Mouse (Mus musculus) spleen, postnatal 4 days (tissue): ENCODE measurements around the gene Pygl.
"Not testable (repeated sequence)": the region's sequence is repeated elsewhere in the genome, so short reads cannot be mapped to it uniquely, and the experiment has no call there.

ENCODE experiments used
- DNase-seq, 2 experiments: peaks; one replicate each; pipeline ENCODE4 v3.0.0; 2022; ENCODE audit warnings: low spot score in 2 of 2

Gene Pygl

DNA sequence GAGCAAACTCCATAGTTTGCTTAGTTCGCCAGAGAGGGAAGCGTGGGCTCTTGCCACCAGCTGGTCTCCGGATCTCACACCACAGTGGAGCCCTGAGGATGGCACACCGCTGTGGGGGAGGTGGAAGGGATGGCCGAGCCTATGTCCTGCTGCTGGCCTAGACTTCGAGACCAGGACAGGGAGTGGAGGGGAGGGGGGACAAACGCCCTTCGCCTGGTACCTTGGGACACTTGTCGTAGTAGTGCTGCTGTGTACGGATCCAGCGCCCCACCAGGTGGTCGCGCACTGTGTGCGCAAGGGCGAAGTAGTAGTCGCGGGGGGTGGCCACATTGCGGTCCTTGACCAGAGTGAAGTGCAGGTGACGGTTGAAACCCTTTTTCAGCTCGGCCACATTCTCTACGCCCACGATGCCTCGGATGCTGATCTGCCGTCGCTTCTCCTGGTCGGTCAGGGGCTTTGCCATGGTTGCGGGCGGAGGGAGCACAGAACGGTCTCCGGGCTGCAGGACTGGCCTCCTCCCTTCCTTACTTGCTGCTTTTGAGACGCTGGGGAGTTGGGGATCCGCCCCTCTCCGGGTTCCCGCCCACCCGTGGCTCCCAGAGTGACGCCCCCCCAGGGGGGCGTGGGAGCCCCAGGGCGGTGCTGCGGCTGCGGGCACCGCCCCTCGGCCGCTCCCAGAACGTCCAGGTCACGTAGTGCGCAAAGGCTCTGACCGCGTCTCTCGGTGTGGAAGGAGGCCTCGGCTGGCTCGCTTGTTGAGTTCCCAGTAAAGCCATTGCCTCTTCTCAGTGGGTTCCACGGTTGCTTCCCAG is 4.0 kb downstream of the Pygl start:
- peak; percentile 81 to 87 for DNase-seq

DNA sequence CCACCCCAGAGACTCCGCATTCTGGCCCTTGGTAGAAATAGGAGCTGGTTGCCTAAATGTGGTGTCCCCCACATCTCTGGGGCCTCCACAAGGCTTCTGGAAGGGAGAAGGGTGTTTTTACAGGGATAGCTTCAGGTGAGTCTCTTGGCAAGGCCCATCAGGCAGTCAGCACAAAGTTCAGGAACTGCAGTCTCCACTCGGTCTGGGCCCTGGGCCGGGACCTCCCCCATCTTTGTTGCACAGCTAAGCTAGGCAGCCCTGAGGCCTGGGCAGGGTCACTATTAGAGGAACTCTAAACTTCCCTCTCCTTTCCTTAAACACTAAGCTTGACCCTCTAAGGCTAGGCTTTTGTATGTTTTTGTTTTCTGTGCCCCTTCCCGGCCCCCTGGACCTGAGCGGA is 4.6 kb downstream of the Pygl start:
- DNase-seq = peak in 1 of 2 experiments; percentile 63

DNA sequence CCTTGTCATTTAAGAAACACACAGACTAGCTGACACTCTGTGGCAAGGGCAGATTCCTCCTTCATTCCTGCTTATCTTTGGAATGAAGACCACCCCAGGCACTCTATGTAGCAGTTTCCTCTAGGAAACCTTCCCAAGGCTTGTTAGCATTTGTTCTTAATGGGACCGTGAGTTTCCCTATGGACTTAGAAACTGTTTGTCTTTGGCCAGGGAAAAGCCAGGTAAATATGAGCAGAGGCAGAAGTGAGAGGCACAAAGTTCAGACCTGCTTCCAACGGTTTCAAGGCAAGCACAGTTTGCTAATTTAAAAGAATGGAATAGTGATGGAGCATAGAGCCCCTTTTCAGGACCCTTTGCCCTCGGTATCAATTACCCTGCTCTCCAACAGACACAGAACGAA is 8.0 kb downstream of the Pygl start:
- DNase-seq = no peak

DNA sequence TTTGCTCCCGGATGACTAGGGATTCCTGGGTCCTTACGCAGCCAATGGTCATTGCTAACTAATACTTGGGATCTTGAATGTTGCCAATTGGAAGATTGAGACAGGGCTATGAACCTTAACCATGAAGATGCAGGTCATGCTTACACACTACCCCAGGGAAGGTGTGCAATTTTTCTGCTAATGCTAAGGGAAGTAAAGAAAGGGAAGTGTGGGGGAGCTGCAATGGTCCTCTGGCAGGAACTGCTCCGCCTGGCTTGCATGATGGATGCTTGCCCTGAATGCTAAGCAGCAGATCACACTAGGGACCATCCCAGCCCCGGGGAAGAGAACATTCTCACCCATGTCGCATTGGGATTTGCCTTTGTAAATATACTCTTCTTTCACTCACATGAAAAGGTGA is 9.9 kb downstream of the Pygl start:
- DNase-seq = no peak

DNA sequence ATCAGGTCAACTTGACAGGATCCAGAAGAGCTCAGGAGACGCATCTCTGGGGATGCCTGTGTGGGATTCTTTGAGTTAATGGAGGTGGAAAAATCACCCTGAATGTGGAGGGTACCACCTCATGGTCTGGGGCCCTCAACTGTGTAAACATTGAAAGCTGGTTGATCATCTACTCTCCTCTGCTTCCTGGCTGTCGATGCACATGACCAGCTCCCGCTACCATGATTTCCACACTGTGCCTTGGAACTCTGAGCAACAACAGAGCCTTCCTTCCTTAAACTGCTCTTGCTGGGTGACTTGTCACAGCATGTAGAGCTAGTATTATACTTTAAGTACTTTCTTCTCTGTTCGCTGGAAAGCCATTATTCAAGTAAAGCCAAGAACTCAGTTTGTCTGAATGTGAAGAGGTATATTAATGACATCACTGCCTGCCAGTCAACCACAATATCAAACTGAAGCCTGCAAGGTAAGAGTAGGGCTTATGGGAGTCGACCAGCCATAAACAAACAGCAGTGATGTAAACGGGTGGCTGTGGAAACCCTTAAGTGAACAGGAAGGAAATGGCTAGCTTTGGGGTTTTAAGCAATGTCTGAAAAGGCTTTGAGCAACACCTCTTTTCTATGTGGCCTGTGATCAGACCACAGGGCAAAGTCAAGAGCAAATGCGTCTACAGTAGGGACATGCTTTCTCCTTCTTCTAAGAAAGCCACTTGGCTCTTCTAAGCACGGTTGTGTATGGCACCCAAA is 12.3 kb downstream of the Pygl start:
- DNase-seq = no peak

DNA sequence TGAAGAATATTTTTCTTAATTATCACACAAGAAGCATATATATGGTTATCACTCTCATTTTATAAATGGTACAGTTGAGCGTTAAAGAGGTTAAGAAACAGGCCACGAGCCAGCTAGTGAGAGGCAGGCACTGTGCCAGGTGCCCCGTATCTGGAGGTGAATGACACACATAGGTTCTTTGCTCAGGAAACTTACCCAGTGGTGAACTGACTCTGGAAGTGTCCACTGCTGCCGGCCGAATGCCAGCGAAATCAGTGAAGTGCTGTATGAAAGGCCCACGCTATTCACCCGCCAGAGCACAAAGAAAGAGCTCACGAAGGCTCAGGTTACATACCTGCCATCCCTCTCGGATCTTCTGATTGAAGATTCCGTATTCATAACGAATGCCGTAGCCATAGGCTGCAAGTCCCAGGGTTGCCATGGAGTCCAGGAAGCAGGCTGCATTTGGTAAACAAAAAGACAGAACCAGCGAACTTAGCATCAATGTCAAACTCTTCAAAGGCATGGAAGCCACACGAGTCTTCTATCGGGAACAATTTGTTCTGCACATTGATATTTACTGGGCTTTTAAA is 15.0 kb downstream of the Pygl start:
- DNase-seq = no peak

DNA sequence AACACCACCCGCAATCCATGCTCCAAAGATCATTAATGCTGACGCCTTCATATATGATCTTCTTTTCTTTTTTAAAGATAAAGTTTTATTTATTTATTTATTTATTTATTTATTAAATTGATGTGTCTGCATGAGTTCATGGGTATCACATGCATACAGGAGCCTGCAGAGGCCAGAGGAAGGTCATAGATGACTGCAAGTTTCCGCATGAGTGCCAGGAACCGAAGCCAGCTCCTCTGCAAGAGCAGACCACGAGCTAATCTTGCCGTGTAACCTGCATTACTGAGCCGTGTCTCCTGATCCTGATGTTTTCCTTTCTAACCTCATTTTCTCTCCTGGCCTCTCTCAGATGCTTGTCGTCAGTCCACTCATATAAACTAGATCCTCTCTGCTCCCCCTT is 17.0 kb downstream of the Pygl start:
- no peak for DNase-seq

DNA sequence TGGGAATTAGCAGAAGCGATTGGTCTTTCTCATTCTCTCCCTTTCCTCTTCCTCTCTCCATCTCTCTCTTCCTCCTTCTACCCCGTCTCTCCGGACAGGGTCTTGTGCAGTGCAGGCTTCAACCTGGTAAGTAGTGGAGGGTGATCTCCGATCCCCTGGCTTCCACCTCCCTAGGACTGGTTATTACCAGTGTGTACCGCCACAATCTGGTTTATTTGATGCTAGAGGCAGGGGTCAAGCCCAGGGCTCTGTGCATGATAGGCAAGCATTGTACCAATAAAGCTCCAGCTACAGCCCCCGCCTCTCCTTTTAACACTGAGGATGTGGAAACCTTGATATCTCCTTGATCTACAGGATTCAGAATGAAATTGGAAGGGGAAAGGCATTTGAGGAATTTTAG is 17.7 kb downstream of the Pygl start:
- no peak for DNase-seq

DNA sequence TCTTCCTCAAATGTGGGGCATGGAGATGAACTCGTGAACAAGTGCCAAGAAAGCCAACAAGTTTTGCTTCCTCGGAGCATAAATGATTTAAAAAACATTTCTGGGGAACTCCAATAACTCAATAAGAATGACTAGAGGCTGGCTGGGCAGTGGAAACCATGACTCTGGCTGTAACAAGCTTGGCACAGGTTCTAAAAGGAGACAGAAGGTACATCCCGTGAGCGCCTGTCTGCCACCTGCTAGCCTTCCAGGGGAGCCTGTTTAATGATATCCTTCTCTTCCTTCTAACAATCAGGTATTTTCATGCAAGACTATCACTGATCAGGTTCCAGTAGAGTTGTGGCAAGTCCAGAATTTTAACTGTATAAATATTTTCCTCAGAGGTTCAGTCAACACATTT is 18.8 kb downstream of the Pygl start:
- no peak for DNase-seq

DNA sequence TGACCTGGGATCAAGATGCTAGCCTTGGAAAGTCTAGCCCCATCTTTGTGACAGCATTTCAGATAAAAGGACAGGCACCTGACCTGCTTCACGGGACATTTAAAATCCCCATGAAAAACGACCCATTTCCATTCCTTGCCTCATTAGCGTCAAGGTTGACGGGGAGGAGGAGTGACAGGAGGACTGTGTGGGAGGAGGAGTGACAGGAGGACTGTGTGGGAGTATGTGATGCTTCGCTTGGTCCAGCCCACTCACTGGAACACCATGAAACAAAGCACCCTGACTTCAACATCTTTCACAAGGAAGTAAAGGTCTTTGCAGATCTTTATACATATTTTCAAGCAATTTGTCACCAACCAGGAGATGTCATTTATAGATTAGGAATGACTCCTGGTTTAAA is 23.1 kb downstream of the Pygl start:
- no peak for DNase-seq

DNA sequence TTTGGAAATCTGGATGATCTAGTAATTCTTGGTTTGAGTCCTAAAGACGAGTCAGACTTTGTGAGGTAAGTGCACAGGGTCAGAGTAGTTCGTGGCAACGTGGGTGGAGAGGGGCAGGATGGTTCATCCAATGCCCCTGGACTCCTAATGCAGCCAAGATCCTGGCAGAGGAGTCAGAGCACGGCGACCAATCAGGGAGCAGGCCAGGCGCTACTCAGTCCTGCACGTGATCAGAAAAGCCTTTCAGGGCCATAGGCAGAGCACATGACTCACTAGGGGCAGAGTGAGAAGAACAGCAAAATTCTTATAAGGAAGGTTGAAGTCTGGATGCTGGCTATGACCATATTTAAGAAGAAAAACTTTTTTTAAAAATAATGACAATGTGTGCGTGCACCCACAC is 26.9 kb downstream of the Pygl start:
- DNase-seq = no peak

DNA sequence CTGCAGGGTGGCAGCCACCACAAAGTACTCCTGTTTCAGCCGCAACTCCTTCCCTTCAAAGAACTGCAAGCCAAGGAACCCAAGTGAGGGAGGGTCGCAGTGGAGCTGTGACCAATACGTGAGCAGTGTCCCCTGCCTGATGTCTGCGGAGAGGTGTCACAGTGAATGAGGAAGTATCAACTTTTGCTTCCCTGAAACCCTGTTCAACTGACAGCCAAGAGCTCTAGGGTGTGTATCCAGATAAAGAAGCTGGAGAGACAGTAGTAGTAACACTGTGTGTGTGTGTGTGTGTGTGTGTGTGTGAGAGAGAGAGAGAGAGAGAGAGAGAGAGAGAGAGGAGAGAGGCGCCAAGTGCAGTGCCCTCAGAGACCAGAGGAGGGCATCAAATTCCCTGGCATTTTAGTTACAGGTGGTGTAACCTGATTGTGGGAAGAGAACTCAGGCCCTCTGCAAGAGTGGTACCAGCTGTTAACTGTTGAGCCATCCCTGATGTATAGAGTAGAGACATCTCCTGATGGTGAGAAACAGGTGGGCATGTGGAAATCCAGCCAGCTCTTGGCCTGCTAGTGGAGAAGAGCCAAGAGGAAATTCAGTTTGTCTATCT is 29.3 kb downstream of the Pygl start:
- DNase-seq = no peak

DNA sequence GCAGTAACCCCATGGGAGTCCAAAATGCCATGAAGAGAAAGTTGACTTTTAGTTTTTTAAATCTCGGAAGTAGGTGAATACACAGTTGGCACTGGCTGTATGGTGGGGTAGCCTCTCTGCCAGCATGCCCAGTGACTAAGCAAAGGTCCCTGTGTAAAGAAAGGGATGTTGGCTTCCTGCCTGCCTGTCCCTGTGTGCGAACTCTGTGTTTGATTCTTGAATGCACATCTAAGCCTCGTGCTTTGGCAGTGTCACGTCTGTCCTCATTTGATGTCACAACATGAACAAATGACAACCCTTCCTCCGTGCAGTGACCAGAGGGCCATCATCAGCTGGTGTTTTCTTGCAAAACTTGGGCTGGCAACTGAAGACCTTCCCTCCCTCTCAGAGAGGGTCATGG is 34.9 kb downstream of the Pygl start:
- DNase-seq = no peak

DNA sequence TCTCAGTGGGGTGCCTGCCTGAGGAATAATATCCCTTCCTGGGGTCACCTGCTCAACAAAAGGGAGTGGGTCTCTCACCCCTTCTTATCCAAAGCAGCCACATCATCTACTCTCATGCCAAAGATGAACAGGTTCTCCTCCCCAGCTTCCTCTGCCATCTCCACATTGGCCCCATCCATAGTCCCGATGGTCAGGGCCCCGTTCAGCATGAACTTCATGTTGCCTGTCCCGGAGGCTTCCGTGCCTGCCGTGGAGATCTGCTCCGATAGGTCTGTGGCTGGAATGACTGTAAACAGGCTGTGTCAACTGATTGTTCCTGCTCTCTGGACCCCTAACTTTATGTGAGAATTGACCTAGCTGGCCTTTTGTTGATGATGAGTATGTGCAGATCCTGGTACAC is 35.9 kb downstream of the Pygl start:
- DNase-seq = no peak

DNA sequence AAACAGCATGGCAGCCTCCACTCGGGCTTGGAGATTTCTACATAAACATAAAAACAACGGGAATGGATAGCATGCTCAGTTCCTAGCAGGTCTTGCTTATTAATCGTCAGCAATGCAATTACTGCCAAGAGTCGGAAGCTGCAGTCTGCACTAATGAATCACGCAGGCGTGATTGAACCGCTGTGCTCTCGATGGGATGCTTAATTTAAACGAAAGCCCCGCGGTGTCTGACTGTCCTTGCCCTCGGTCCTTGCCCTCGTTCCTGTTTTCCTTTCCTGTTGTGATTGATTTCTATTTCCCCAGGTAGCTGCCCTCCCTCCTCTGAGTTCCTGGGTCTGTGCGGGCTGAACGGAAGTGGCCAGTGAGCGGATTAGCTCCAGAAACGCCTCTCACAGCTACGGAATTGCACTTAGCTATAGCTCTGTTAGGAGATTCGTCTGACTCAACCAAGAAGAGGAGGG is 39.0 kb downstream of the Pygl start:
- DNase-seq = no peak

DNA sequence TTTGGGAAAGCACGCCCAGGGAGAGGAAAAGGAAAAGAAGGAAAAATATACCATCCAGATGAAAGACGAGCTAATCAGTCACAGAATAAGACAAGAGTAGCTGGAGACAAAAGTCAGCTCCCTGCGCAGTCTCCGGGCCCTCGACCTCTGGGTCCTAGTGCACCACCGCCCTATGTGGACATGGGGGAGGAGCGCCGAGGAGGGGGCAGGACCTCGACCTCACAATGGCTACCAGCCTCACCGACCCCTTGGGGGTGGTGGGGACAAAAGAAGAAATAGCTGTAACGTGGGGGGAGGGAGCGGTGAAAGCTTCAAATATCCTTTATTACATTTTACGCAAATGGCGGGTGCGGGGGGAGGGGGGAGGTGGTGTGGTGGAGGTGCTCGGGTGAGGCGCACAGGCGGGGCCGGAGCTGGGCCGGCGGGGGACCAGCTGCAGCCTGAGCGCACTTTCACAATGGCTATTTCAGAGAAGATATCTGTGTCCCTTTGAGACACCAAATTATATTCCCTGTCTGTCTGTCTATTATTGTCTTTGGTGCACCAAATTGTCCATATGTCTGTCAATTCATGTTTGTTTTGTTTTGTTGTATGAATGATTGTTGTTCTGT is 47.0 kb downstream of the Pygl start:
- no peak for DNase-seq

DNA sequence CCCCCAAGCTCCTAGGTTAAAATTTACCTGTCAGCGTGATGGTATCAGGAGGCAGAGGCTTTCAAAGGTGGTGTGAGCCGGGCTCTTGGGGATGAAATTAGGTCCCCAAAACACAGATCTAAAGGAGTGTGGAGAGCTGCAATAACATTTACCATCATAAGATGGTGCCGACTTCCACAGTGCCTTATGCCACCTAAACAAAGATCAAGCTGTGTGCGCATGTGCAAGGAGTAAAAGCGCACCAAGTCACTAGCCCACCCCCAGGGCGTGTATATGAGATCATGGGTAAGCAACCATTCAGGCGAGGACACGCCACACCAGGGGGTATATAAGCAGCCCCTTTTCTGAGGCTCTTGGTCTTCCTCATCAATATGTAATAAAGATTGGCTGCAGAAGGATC is 47.8 kb downstream of the Pygl start:
- DNase-seq = not testable (repeated sequence)

DNA sequence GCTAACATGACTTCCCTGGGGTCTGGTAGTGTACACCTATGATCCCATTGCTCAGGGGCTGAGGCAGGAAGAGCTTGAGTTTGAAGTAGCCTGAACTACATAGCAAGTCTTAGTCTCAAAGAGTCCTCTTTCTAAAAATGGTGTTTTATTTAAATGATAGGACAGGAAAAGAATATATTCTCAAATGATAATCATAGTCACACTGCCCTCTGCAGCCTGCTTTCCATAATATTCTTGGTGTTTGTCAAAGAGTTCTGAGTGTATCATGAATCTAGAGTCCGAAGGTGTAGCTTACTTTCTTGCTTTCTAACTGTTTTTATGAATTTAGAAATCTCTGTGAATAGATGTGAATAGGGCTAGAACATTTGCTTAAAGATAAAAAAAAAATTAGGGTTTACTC is 61.3 kb downstream of the Pygl start:
- no peak for DNase-seq

DNA sequence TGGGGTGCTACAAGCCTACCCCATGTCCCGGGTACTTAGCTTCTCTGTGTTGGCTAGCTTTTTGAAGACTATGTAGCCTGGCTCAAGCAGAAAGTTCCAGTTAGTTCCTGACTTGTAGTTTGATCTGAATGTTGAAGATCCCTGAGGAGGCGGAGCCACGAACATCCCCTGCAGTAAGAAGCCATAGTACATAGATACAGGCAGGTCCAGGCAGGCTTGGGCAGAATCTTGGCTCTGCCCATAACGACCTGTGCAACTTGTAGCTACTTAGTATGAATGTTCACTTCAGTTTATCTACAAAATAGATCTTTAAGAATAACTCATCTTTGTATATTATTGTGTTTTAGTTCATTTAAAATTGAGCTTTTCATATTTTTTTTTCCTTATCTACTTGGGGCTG is 63.3 kb downstream of the Pygl start:
- no peak for DNase-seq

DNA sequence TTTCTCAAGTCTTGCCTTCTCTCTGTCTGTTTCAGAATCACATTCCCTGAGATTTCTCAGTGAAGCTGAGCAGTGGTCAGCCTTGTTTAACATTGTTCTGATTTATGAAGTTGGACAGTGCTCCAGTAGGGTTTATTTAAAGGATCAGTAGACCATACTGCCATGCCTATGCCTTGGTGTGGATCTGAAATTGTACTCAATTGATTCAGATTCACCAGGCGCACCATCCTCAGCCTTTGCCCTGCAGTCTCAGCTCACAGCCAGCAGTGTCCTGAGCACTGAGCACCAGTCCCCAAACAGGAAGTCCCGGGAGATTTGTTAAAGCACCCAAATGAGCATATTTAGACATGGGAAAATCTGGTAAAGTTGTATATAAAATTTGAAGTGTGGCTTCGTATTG is 66.5 kb downstream of the Pygl start:
- DNase-seq = no peak

DNA sequence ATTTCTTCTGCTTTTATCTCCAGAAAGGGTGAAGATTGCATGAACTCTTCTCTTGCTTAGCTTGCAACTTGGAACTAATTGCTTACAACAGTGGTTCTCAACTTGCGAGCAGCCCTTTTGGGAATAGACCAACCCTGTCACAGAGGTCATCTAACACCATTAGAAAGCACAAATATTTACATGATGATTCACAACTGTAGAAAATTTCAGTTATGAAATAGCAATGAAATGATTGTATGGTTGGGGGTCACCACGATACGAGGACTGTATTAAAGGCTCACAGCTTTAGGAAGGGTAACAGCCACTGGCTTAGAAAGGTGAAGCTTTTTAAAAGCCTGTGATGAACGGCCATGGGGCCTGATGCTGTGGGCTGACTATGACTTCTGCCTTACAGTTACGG is 70.2 kb downstream of the Pygl start:
- no peak for DNase-seq
